Mouse (Mus musculus): ENCODE data around the gene Zic4. TPM values are rescaled to one million over a fixed set of nuclear protein-coding genes. Genes with fewer than 3 reads are reported as not detected.

The Zic4 gene
- polyA plus RNA-seq, 1 experiment from 2014 or later, result not detected

GRCm38 (mm10) chr9:91393376-91394068, 31.3 kb downstream of the Zic4 start:
- DNase-seq (ENCODE audit: low read depth, low spot score) (no peak), ATAC-seq (no peak)
- no peak for TF ChIP-seq CTCF (IDR thresholded peaks at IDR 0.05)
- POLR2A ChIA-PET, result no interaction called here
- peaks cover 66% of the 10 kb centered on the region for H3K27me3 ChIP-seq
- CTCF ChIA-PET, result no interaction called here
- in situ Hi-C loops (cut with MboI; ENCODE audit: low pct_unique_long_range_greater_than_20kb), result no loop called here

- CTCF ChIA-PET, result no interaction called here
- no peak for DNase-seq (ENCODE audit: low read depth, low spot score)
- in situ Hi-C loops (cut with MboI; ENCODE audit: low pct_unique_long_range_greater_than_20kb), result no loop called here
- no peak for TF ChIP-seq CTCF (IDR thresholded peaks at IDR 0.05)
- no peak for ATAC-seq
- POLR2A ChIA-PET, result no interaction called here
- peaks cover 66% of the 10 kb centered on the region for H3K27me3 ChIP-seq
Measured at GRCm38 (mm10) chr9:91394211-91394646, 32.0 kb downstream of the Zic4 start.

DNA sequence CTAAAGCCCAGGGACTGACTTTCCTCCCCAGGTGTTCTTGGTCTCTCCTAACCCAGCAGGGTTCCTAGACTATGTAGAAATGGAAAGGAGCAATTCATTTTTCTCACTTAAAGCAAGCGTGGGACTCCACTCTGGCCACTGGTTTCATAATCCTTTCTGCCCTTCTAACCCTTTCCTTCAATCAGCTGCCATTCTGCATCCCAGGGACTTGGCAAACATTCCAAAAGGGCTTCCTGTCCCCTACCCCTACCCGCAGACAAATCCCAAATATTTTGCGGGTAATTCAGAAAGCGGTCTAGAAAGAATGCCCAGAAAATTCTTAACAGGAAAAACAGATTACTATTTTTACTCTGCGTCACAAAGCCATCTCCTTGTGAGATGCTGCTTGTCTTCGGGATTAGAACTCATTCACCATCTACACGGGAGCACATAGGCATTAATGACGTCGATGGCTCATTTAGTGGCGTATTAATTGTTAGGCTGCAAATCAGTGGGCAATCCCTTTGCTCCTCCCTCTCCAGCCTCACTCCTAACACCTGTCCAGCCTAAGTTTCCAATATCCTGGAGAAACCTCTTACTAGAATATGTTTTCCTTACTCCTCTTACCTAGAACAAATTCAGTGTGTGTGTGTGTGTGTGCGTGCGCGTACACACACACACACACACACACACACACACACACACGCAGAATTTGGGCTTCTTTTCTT, 33.0 kb downstream of the Zic4 start:
- ATAC-seq, result no peak
- POLR2A ChIA-PET, result no interaction called here
- in situ Hi-C loops (cut with MboI; ENCODE audit: low pct_unique_long_range_greater_than_20kb), result no loop called here
- H3K27me3 ChIP-seq, result peaks cover 71% of the 10 kb centered on the region
- no peak for DNase-seq (ENCODE audit: low read depth, low spot score)
- CTCF ChIA-PET, result no interaction called here
- no peak for TF ChIP-seq CTCF (IDR thresholded peaks at IDR 0.05)

DNA sequence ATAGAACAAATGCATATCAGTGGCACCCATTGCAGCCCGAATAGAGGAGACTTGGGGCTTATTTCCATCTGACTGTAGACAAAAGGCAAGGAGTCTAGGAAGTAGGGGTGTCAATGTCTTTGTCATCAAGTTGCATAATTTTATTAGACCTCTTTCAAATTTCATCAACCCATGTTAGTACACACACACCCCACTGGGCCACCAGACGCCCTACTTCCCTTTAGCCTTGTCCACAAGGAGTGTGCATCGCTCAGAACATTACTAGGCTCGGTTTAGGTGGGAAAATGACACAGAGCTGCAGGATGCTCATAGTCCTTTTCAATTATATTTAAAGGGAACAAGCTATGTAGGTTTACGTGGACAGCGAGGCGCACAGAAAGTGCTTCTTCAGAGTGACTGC, 37.8 kb downstream of the Zic4 start:
- ATAC-seq (no peak), DNase-seq (ENCODE audit: low read depth, low spot score) (no peak)
- POLR2A ChIA-PET, result no interaction called here
- in situ Hi-C loops (cut with MboI; ENCODE audit: low pct_unique_long_range_greater_than_20kb), result no loop called here
- H3K27me3 ChIP-seq, result peaks cover 67% of the 10 kb centered on the region
- CTCF ChIA-PET, result no interaction called here
- TF ChIP-seq CTCF (IDR thresholded peaks at IDR 0.05), result no peak

DNA sequence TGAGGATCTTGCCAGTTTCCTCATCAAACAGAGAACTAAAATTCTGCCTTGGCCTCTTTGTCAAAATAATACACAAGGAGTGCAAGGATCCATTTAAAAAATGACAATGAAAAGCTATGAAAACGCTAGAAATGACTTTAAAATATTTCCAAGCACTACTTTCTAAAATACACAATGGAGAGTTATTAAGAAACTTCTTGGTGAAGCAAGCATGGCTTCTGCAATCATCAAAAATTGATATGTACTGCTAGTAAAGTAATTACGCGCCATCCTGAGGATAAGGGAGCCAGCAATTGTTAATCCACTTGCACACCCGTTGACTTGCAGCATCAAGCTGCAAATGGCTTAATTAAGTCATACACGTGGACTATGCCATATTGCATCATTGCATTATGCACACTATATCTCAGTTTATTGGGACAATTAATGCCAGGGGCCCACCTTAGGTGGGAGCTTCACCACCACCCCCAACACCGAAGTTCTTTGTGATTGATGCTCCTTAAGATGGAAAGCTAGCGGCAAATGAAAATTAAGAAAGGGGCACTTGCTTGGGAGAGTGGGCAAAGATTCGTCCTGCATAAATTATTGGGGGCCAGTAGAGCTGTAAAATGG, 38.4 kb downstream of the Zic4 start:
- in situ Hi-C loops (cut with MboI; ENCODE audit: low pct_unique_long_range_greater_than_20kb), result no loop called here
- ATAC-seq (no peak), DNase-seq (ENCODE audit: low read depth, low spot score) (no peak)
- H3K27me3 ChIP-seq, result peaks cover 68% of the 10 kb centered on the region
- no peak for TF ChIP-seq CTCF (IDR thresholded peaks at IDR 0.05)
- POLR2A ChIA-PET, result no interaction called here
- CTCF ChIA-PET, result no interaction called here

GRCm38 (mm10) chr9:91401471-91401870, 39.3 kb downstream of the Zic4 start:
- CTCF ChIA-PET, result no interaction called here
- in situ Hi-C loops (cut with MboI; ENCODE audit: low pct_unique_long_range_greater_than_20kb), result no loop called here

GRCm38 (mm10) chr9:91404229-91404628, 42.0 kb downstream of the Zic4 start:
- ChIA-PET CTCF (no interaction called here), POLR2A (no interaction called here)
- ATAC-seq (no peak), DNase-seq (ENCODE audit: low read depth, low spot score) (no peak)
- no peak for TF ChIP-seq CTCF (IDR thresholded peaks at IDR 0.05)
- H3K27me3 ChIP-seq, result peaks cover 77% of the 10 kb centered on the region
- in situ Hi-C loops (cut with MboI; ENCODE audit: low pct_unique_long_range_greater_than_20kb), result no loop called here

More at GRCm38 (mm10) chr9:91401471-91401870, 39.3 kb downstream of the Zic4 start:
- ATAC-seq, result no peak
- DNase-seq (ENCODE audit: low read depth, low spot score), result no peak
- no peak for TF ChIP-seq CTCF (IDR thresholded peaks at IDR 0.05)
- POLR2A ChIA-PET, result interaction anchor here (0.6 kb wide), 1 partner anchor 73 kb away, joined by 3 read pairs; no protein-coding TSS in a partner anchor
- peaks cover 75% of the 10 kb centered on the region for H3K27me3 ChIP-seq

GRCm38 (mm10) chr9:91404905-91405752, 42.9 kb downstream of the Zic4 start:
- ChIA-PET POLR2A (no interaction called here), CTCF (no interaction called here)
- no peak for TF ChIP-seq CTCF (IDR thresholded peaks at IDR 0.05)
- DNase-seq (ENCODE audit: low read depth, low spot score) (no peak), ATAC-seq (no peak)
- in situ Hi-C loops (cut with MboI; ENCODE audit: low pct_unique_long_range_greater_than_20kb), result no loop called here
- H3K27me3 ChIP-seq, result peaks cover 68% of the 10 kb centered on the region

GRCm38 (mm10) chr9:91405753-91406178, 43.6 kb downstream of the Zic4 start:
- ChIA-PET POLR2A (no interaction called here), CTCF (no interaction called here)
- DNase-seq (ENCODE audit: low read depth, low spot score) (no peak), ATAC-seq (no peak)
- in situ Hi-C loops (cut with MboI; ENCODE audit: low pct_unique_long_range_greater_than_20kb), result no loop called here
- H3K27me3 ChIP-seq, result peaks cover 64% of the 10 kb centered on the region
- TF ChIP-seq CTCF (IDR thresholded peaks at IDR 0.05), result no peak

GRCm38 (mm10) chr9:91406258-91406763, 44.1 kb downstream of the Zic4 start:
- DNase-seq (ENCODE audit: low read depth, low spot score) (no peak), ATAC-seq (no peak)
- CTCF ChIA-PET, result interaction anchor here (1.2 kb wide), 1 partner anchor 20 kb away, joined by 3 read pairs; no protein-coding TSS in a partner anchor
- POLR2A ChIA-PET, result interaction anchor here (0.6 kb wide), 1 partner anchor 46 kb away, joined by 3 read pairs; no protein-coding TSS in a partner anchor
- in situ Hi-C loops (cut with MboI; ENCODE audit: low pct_unique_long_range_greater_than_20kb), result no loop called here
- no peak for TF ChIP-seq CTCF (IDR thresholded peaks at IDR 0.05)
- H3K27me3 ChIP-seq, result peaks cover 61% of the 10 kb centered on the region

All from Patski (cell line).